Mouse (Mus musculus) embryonic facial prominence, embryonic 12.5 days (tissue): ENCODE data around the gene Gm14214. TPM values are rescaled to one million over a fixed set of nuclear protein-coding genes. Genes with fewer than 3 reads are reported as not detected.

Source experiments
- ATAC-seq: fragments of 200-750 bp; cut with Nextera tagmentation; 2 replicates; pipeline ENCODE4 v1.8.0; 2017; ENCODE audit not compliant: insufficient number of reproducible peaks, insufficient read depth, low FRiP score, low TSS enrichment
- H3K27ac ChIP-seq: fragments of 300-500 bp; sonication (generic); 2 replicates; pipeline ENCODE4 v1.5.1; 2016; ENCODE audit warnings: mild to moderate bottlenecking
- H3K27me3 ChIP-seq: fragments of 300-500 bp; sonication (generic); 2 replicates; pipeline ENCODE4 v1.6.1; 2016; ENCODE audit warnings: mild to moderate bottlenecking, moderate library complexity
- H3K36me3 ChIP-seq: fragments of 300-500 bp; sonication (generic); 2 replicates; pipeline ENCODE4 v1.6.1; 2016; ENCODE audit warnings: mild to moderate bottlenecking
- H3K4me1 ChIP-seq: fragments of 300-500 bp; sonication (generic); 2 replicates; pipeline ENCODE4 v1.6.1; 2016
- H3K4me2 ChIP-seq: fragments of 300-500 bp; sonication (generic); replicated peaks from 2 replicates; pipeline ENCODE4 v1.6.1; 2016; ENCODE audit warnings: mild to moderate bottlenecking, moderate library complexity
- H3K4me3 ChIP-seq: fragments of 300-500 bp; sonication (generic); 2 replicates; pipeline ENCODE4 v1.5.1; 2016; ENCODE audit warnings: mild to moderate bottlenecking
- H3K9ac ChIP-seq: fragments of 300-500 bp; sonication (generic); 2 replicates; pipeline ENCODE4 v1.6.1; 2016; ENCODE audit warnings: mild to moderate bottlenecking, moderate library complexity
- H3K9me3 ChIP-seq: fragments of 300-500 bp; sonication (generic); 2 replicates; pipeline ENCODE4 v1.6.1; 2016; ENCODE audit warnings: mild to moderate bottlenecking, moderate library complexity
- WGBS: fragments of 180-500 bp; shearing (Covaris S2); methylation state at CpG from one replicate; pipeline ENCODE4 v1.1.7; 2016; 5-methylcytosine and 5-hydroxymethylcytosine counted together
- polyA plus RNA-seq: library from polyadenylated mRNA; unstranded; fragments of >200 nt; fragmentation: Nextera tagmentation; extraction: Ambion mirVana; gene quantifications from 2 replicates; pipeline ENCODE4 v1.2.1, GENCODE M21; 2016

Gm14214 gene
- not detected in 2 replicates for polyA plus RNA-seq

DNA sequence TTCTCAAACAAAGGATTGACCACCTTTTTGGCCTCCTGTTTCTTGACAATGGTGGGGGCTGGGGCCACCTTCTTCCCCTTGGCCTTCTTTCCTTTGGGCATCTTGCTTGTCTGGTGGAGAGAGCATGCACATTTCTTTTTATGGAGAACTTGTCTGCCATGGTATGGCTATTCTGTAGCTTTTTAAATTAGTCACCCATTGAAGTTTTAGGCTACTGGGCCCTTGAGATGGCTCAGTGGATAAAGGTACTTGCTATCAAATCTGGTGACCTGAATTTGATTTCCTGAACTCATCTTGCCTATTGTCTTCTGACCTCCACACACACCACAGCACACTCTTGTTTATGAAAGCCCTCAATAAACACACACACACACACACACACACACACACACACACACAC lies at the start of gene Gm14214:
TSS of gene Gm14214 (minus strand) at position 101 of the 400 bp plus-strand sequence.
- Histone ChIP-seq H3K9ac (no peak within 1 kb of the TSS), H3K4me1 (no peaks in the 10 kb centered on the region), H3K27ac (no peak within 1 kb of the TSS), H3K36me3 (no peaks in the 10 kb centered on the region), H3K4me3 (no peak within 1 kb of the TSS), H3K4me2 (no peak within 1 kb of the TSS), H3K9me3 (no peaks in the 10 kb centered on the region), H3K27me3 (no peaks in the 10 kb centered on the region)
- no peak for ATAC-seq

DNA sequence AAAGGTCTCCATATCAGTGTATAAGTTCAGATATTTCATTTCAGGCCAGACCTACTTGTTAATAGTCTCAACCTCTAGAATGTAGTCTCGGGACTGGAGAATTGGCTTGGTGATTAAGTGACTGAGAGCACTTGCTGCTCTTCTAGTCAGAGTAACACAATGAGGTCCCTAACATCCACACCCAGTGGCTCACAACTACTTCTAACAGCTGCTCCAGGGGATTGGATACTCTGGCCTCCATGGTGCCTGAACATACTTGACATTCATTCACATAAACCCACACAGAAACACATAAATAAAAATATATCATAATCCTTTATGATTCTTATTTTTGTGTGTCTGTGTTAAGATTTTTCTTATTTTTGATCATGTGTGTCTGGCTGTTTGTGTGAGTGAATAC lies 48.8 kb upstream of the Gm14214 start:
- no peak for ATAC-seq
- H3K9me3 ChIP-seq = no peaks in the 10 kb centered on the region
- H3K9ac ChIP-seq = no peak overlapping the region
- H3K27ac ChIP-seq = no peak overlapping the region
- H3K36me3 ChIP-seq = no peaks in the 10 kb centered on the region
- H3K4me1 ChIP-seq = peaks cover 27% of the 10 kb centered on the region
- no peaks in the 10 kb centered on the region for H3K27me3 ChIP-seq
- no peak overlapping the region for H3K4me3 ChIP-seq
- H3K4me2 ChIP-seq = no peak overlapping the region
- WGBS = 81% methylated on average over 1 of the region's 1 CpGs

DNA sequence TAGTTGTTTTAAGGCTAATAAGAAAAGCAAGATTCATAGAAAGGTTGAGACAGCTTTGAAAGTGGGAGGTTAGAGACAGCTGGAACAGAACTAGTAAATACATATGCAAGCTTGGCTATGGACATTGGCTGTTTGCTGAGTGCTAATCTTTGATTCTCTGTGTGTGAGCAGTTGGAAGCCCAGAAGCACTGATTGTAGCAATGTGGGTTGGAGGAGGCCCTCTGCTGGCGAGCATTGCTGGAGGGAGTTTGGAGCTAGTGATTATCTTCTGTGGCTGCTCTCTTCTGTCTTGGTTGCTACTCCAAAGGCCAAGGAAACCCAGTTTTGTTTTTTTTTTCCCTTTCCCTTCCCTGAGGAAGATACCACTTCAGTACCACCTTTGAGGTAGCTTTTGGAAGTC lies 48.0 kb upstream of the Gm14214 start:
- H3K4me2 ChIP-seq = no peak overlapping the region
- H3K4me3 ChIP-seq = no peak overlapping the region
- H3K9ac ChIP-seq = no peak overlapping the region
- H3K4me1 ChIP-seq = peaks cover 27% of the 10 kb centered on the region
- H3K27ac ChIP-seq = no peak overlapping the region
- no peaks in the 10 kb centered on the region for H3K36me3 ChIP-seq
- 38% methylated on average over 1 of the region's 1 CpGs for WGBS
- H3K9me3 ChIP-seq = no peaks in the 10 kb centered on the region
- H3K27me3 ChIP-seq = no peaks in the 10 kb centered on the region
- ATAC-seq = no peak

DNA sequence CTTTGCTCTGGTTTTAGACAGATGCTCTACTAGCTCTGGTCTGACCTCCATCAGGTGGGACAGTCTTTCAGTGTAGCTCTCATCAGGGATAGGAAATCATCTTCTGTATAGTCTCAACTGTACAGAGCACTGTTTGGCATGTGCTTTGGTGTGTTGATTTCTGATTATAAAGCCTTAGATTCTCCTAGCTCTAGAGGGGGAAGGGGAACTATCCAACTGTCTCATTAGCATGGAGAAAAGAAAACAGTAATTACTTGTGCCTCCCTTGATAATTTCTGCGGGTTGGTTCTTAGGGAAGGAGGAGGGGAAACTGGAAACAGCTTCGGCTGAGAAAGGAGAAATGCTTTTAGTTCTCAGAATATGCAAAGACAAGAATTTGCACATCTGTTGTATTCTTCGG lies 47.3 kb upstream of the Gm14214 start:
- Histone ChIP-seq H3K36me3 (no peaks in the 10 kb centered on the region), H3K27ac (no peak overlapping the region), H3K9ac (no peak overlapping the region), H3K27me3 (no peaks in the 10 kb centered on the region), H3K4me3 (no peak overlapping the region), H3K9me3 (no peaks in the 10 kb centered on the region), H3K4me1 (peaks cover 24% of the 10 kb centered on the region), H3K4me2 (no peak overlapping the region)
- 27% methylated on average over 3 of the region's 3 CpGs for WGBS
- no peak for ATAC-seq

DNA sequence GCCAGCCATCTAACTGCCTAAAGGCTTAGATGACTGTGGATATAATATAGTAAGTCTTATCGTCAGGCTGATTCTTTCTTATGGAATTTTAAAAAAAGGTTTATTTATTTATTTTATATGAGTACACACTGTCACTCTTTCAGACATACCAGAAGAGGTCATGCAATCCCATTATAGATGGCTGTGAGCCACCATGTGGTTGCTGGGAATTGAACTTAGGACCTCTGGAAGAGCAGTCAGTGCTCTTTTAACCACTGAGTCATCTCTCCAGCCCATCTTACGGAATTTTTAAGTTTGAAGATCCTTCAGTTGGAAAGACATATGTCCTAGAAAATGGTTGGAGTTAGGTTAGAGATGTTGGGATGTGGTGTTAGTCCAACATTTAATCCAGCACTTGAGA lies 43.6 kb upstream of the Gm14214 start:
- no peaks in the 10 kb centered on the region for H3K36me3 ChIP-seq
- no peaks in the 10 kb centered on the region for H3K27me3 ChIP-seq
- WGBS = 91% methylated on average over 2 of the region's 2 CpGs
- peaks cover 30% of the 10 kb centered on the region for H3K4me1 ChIP-seq
- H3K9ac ChIP-seq = no peak overlapping the region
- no peak for ATAC-seq
- no peaks in the 10 kb centered on the region for H3K9me3 ChIP-seq
- no peak overlapping the region for H3K27ac ChIP-seq
- no peak overlapping the region for H3K4me2 ChIP-seq
- H3K4me3 ChIP-seq = no peak overlapping the region

DNA sequence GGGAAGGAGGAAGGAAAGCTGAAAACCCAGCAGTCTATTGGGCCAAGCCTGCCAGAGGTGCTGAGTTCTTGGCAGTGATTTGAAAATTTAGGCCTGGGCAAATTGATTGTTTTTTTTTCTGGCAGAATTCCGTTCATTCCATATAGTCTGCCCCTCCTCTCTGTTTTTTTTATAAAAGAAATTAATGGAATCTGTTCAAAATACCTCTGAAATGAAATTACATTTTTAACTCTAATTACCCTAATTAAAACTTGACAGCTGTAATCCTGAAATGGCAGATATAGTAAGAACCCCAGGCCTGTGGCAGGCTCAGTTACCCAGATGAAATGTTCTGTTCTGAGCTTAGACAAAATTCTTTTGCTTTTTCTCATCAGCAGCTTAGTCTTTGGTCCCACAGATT lies 41.0 kb upstream of the Gm14214 start:
- Histone ChIP-seq H3K36me3 (no peaks in the 10 kb centered on the region), H3K27ac (no peak overlapping the region), H3K4me1 (peaks cover 28% of the 10 kb centered on the region), H3K9ac (no peak overlapping the region), H3K9me3 (no peaks in the 10 kb centered on the region), H3K4me2 (no peak overlapping the region), H3K4me3 (no peak overlapping the region), H3K27me3 (no peaks in the 10 kb centered on the region)
- ATAC-seq = no peak
- 38% methylated on average over 1 of the region's 1 CpGs for WGBS

DNA sequence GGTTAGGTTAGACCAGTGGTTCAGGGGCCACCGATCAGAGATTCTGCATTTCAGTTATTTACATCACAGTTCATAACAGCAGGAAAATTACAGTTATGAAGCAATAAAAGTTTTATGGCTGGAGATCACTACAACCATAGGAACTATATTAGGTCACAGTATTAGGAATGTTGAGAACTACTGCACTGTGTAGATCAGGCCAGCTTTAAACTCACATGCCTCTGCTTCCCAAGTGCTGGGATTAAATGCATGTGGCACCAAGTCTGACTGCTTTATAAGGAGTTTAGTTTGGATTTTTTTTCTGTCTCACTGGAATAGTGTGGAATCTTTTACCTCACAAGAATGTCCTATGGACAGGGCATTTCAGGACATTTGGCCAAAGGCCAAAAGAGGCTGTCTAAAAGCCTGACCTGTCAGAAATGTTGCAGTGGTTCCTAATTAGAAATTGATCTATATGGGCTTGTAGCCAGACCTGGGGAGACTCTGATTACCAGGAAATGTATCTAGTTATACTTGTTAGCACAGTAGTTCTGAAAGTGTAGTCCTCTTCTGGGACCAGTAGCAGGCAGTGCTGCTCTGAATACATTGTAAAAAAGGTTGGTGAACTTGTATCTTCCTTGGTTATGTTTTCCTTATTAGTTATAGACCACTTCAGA lies 39.4 kb upstream of the Gm14214 start:
- no peak for ATAC-seq
- no peak overlapping the region for H3K4me3 ChIP-seq
- no peaks in the 10 kb centered on the region for H3K9me3 ChIP-seq
- no peak overlapping the region for H3K27ac ChIP-seq
- H3K9ac ChIP-seq = no peak overlapping the region
- no peaks in the 10 kb centered on the region for H3K36me3 ChIP-seq
- peaks cover 28% of the 10 kb centered on the region for H3K4me1 ChIP-seq
- no peaks in the 10 kb centered on the region for H3K27me3 ChIP-seq
- no peak overlapping the region for H3K4me2 ChIP-seq
- WGBS = 92% methylated on average over 1 of the region's 1 CpGs

DNA sequence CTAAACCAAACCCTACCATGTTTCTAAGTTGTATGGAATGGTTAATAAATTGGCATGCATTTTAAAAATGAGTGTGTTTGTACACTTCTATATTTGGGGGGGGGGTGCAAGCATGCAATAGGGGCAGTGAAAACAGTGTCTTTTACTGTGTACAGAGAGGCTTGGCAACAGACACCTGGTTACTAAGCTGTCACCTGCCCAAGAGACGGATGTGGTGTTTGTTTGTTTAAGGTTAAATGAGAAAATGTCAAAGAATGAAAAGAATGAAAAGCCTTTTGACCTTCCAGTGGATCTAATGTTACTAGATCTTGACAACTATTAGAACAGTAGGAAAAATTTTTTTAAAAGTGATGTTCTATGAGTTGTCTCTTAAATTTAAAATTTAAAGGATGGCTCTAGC lies 37.9 kb upstream of the Gm14214 start:
- WGBS = 55% methylated on average over 1 of the region's 1 CpGs
- H3K9me3 ChIP-seq = no peaks in the 10 kb centered on the region
- H3K4me2 ChIP-seq = no peak overlapping the region
- no peak overlapping the region for H3K4me3 ChIP-seq
- H3K4me1 ChIP-seq = peaks cover 31% of the 10 kb centered on the region
- H3K9ac ChIP-seq = no peak overlapping the region
- no peak for ATAC-seq
- no peaks in the 10 kb centered on the region for H3K27me3 ChIP-seq
- H3K36me3 ChIP-seq = no peaks in the 10 kb centered on the region
- H3K27ac ChIP-seq = no peak overlapping the region

DNA sequence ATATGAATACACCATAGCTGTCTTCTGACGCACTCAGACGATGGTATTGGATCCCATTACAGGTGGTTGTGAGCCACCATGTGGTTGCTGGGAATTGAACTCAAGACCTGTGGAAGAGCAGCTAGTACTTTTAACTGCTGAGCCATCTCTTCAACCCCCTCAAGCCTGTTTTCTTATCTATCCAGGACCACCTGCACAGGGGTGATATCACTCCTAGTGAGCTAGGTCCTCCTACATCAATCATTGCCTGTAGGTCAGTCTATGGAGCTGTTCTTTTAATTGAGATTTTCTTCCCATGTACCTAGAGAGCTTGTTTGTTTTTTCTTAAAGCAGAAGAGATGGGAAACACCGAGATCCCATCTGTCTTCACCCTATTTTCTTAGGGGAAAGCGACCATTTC lies 34.0 kb upstream of the Gm14214 start:
- Histone ChIP-seq H3K36me3 (peaks cover 3% of the 10 kb centered on the region; the same call in 1 of the 2 replicates), H3K9me3 (no peaks in the 10 kb centered on the region), H3K4me1 (peaks cover 15% of the 10 kb centered on the region; the same call in 1 of the 2 replicates), H3K4me2 (no peak overlapping the region), H3K4me3 (no peak overlapping the region), H3K27ac (no peak overlapping the region), H3K9ac (no peak overlapping the region), H3K27me3 (no peaks in the 10 kb centered on the region)
- WGBS = 78% methylated on average over 4 of the region's 4 CpGs
- ATAC-seq = no peak

DNA sequence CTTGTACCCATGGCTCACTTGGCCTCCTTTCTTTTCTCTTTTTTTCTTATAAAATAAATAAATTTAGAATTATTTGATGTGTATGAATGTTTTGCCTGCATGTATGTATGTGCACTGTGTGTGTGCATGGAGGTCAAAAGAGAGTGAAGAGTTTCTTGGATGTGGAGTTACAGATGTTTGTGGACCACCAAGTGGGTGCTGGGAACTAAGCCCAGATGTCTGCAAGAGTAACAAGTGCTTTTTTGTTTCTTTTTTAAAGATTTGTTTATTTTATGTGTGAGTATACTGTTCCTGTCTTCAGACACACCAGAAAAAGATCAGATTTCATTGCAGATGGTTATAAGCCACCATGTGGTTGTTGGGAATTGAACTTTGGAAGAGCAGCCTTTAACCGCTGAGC lies 33.5 kb upstream of the Gm14214 start:
- Histone ChIP-seq H3K9ac (no peak overlapping the region), H3K4me2 (no peak overlapping the region), H3K4me3 (no peak overlapping the region), H3K9me3 (no peaks in the 10 kb centered on the region), H3K36me3 (peaks cover 3% of the 10 kb centered on the region; the same call in 1 of the 2 replicates), H3K27ac (no peak overlapping the region), H3K27me3 (no peaks in the 10 kb centered on the region), H3K4me1 (peaks cover 15% of the 10 kb centered on the region; the same call in 1 of the 2 replicates)
- 80% methylated on average over 1 of the region's 1 CpGs for WGBS
- no peak for ATAC-seq

DNA sequence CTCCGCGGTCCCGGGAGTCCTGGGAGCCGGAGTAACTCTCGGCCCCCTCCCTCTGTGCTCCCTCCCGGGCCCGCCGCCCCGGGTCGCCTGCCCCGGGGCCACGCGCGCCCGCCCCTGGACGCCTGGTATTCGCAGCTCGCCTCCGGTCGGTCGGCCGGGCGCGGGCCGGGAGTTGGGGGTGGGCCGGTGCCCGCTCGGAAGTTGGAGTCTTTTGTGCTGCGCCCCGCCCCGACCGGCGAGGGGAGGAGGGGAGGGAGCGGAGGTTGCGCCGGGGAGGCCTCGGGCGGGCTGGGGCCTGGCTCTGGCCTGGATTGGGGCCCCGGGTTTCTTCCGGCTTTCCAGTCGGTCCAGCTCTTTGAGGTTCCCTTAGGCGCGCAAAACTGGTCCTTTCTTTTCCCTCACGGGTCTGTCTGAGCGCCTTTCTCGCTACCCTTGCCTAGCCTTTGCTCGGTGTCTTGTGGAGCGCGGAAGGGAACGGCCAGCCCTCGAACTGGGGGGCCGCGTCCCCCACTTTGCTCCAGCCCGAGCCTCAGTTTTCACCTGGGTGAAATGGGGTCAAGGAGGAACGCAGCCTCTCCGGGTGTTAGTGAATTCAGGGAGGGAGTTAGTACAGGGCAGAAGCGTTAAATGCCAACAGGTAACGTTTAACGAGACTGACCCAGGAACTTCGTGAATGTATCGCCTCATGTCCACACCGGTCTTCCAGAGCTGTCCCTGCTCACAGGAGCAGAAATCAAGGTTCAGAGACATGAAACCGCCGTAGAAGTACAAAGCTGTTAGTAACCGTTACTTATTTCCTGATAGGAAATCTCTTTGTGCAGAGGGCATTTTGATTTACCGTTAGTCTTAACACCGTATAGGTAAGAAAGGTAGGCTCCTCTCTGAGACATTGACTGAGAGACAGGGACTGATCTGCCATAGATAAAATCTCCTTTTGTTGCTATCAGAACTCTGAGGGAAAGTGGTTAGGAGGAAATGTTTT lies 22.1 kb upstream of the Gm14214 start:
- no peaks in the 10 kb centered on the region for H3K36me3 ChIP-seq
- peak overlapping the region; percentile 98 for H3K9ac ChIP-seq
- peak overlapping the region; percentile 62 for H3K4me2 ChIP-seq
- H3K4me3 ChIP-seq = peak overlapping the region; percentile 93
- H3K9me3 ChIP-seq = no peaks in the 10 kb centered on the region
- no peaks in the 10 kb centered on the region for H3K27me3 ChIP-seq
- 1% methylated on average over 67 of the region's 67 CpGs for WGBS
- peaks cover 39% of the 10 kb centered on the region for H3K4me1 ChIP-seq
- ATAC-seq = 0 out of 2 replicates have a peak, but pooled peaks have one; percentile 22
- H3K27ac ChIP-seq = peak overlapping the region; percentile 97
